Mouse (Mus musculus) liver, adult 2 months (tissue): Measurements from ENCODE around the gene Capza2. TPM values are rescaled to one million over a fixed set of nuclear protein-coding genes. Genes with fewer than 3 reads are reported as not detected.

Experiments used
- DNase-seq: peaks from one replicate; pipeline ENCODE4 v3.0.0-alpha.2; 2011; ENCODE audit warnings: low read depth, low spot score; ENCODE audit errors: extremely low read depth
- H3K27ac ChIP-seq: fragments of 200-500 bp; replicated peaks from 2 replicates; pipeline ENCODE4 v1.5.1; 2012; ENCODE audit warnings: low read depth, mild to moderate bottlenecking, control low read depth, inconsistent platforms, low read length; ENCODE audit not compliant: insufficient read depth
- H3K27me3 ChIP-seq: fragments of 200-500 bp; 2 replicates; pipeline ENCODE4 v1.6.1; 2012; ENCODE audit warnings: mild to moderate bottlenecking, moderate library complexity, low read length, inconsistent platforms; ENCODE audit not compliant: control insufficient read depth, insufficient read depth
- H3K36me3 ChIP-seq: fragments of 200-500 bp; 2 replicates; pipeline ENCODE4 v1.6.1; 2012; ENCODE audit warnings: low read length, inconsistent platforms; ENCODE audit not compliant: control insufficient read depth, insufficient read depth
- H3K4me1 ChIP-seq: fragments of 200-500 bp; 2 replicates; pipeline ENCODE4 v1.6.1; 2011; ENCODE audit warnings: low read length; ENCODE audit not compliant: control insufficient read depth, insufficient read depth
- H3K4me3 ChIP-seq: fragments of 200-500 bp; 2 replicates; pipeline ENCODE4 v1.5.1; 2011; ENCODE audit warnings: low read depth, mild to moderate bottlenecking, control low read depth, low read length, moderate library complexity; ENCODE audit not compliant: insufficient read depth
- H3K79me2 ChIP-seq: fragments of 200-500 bp; 2 replicates; pipeline ENCODE4 v1.6.1; 2012; ENCODE audit warnings: inconsistent platforms, mild to moderate bottlenecking, low read length, moderate library complexity; ENCODE audit not compliant: control insufficient read depth, insufficient read depth
- H3K9ac ChIP-seq: fragments of 200-500 bp; 2 replicates; pipeline ENCODE4 v1.6.1; 2012; ENCODE audit warnings: low read depth, mild to moderate bottlenecking, control low read depth, inconsistent platforms, low read length
- CTCF ChIP-seq: fragments of 200-500 bp; IDR thresholded peaks from 2 replicates; pipeline ENCODE4 v1.5.1; 2011; ENCODE audit warnings: low read depth, low read length, control low read depth
- POLR2A ChIP-seq: fragments of 200-500 bp; IDR thresholded peaks from 2 replicates; pipeline ENCODE4 v1.6.1; 2011; ENCODE audit warnings: low read length, control low read depth; ENCODE audit not compliant: insufficient read depth; ENCODE audit errors: extremely low read depth
- WGBS: fragments of 180-500 bp; shearing (Covaris S2); methylation state at CpG from one replicate; pipeline ENCODE4 v1.1.7; 2018; 5-methylcytosine and 5-hydroxymethylcytosine counted together
- polyA plus RNA-seq: library from polyadenylated mRNA; depleted of rRNA; stranded (reverse); fragments of >200 nt; gene quantifications from 2 replicates; pipeline ENCODE4 v1.2.3, GENCODE M21; 2012
- total RNA-seq: library from RNA; depleted of rRNA; stranded (reverse); fragments of >200 nt; gene quantifications from 2 replicates; pipeline ENCODE4 v1.2.3, GENCODE M21; 2014

Gene Capza2
- total and polyA plus RNA-seq, 2 experiments: 7.7 to 80.9 TPM

- no peak for TF ChIP-seq CTCF
- TF ChIP-seq POLR2A: no peak
- H3K4me1 ChIP-seq: peaks cover 3% of the 10 kb centered on the region; the same call in 1 of the 2 replicates
- DNase-seq: peak; percentile 20
- H3K4me3 ChIP-seq: no peak overlapping the region
- H3K79me2 ChIP-seq: no peaks in the 10 kb centered on the region
- H3K27ac ChIP-seq: no peak overlapping the region
- no peak overlapping the region for H3K9ac ChIP-seq
- H3K36me3 ChIP-seq: no peaks in the 10 kb centered on the region
- WGBS: 70% methylated on average over 5 of the region's 5 CpGs
- no peaks in the 10 kb centered on the region for H3K27me3 ChIP-seq
Measured at GRCm38 (mm10) chr6:17688676-17689075, 52.6 kb downstream of the Capza2 start.

- peaks cover 3% of the 10 kb centered on the region; the same call in 1 of the 2 replicates for H3K4me1 ChIP-seq
- TF ChIP-seq CTCF: no peak
- no peak for TF ChIP-seq POLR2A
- WGBS: 86% methylated on average over 7 of the region's 7 CpGs
- no peaks in the 10 kb centered on the region for H3K36me3 ChIP-seq
- peak within 1 kb of the TSS; percentile 92 for H3K4me3 ChIP-seq
- H3K79me2 ChIP-seq: peaks cover 7% of the 10 kb centered on the region; the same call in 1 of the 2 replicates
- H3K27me3 ChIP-seq: no peaks in the 10 kb centered on the region
- H3K27ac ChIP-seq: peak within 1 kb of the TSS; percentile 88
- DNase-seq: no peak
- H3K9ac ChIP-seq: peak within 1 kb of the TSS; percentile 95
Measured at GRCm38 (mm10) chr6:17692647-17693046, 56.6 kb downstream of the Capza2 start, which contains the start of gene St7. Gene St7, plus strand, starts transcription at chr6:17692933.

GRCm38 (mm10) chr6:17693726-17694549 lies 57.9 kb downstream of the Capza2 start:
- peak; percentile 53 for DNase-seq
- peak overlapping the region; percentile 95 for H3K9ac ChIP-seq
- TF ChIP-seq CTCF: no peak
- 0 out of 2 replicates have a peak, but pooled peaks have one; percentile 3 for TF ChIP-seq POLR2A
- H3K27me3 ChIP-seq: no peaks in the 10 kb centered on the region
- peaks cover 3% of the 10 kb centered on the region; the same call in 1 of the 2 replicates for H3K4me1 ChIP-seq
- 1% methylated on average over 88 of the region's 97 CpGs for WGBS
- peak overlapping the region; percentile 92 for H3K4me3 ChIP-seq
- peaks cover 14% of the 10 kb centered on the region; the same call in 1 of the 2 replicates for H3K79me2 ChIP-seq
- no peaks in the 10 kb centered on the region for H3K36me3 ChIP-seq
- peak overlapping the region; percentile 88 for H3K27ac ChIP-seq

GRCm38 (mm10) chr6:17694550-17694951 lies 58.5 kb downstream of the Capza2 start:
- Histone ChIP-seq H3K4me1 (peaks cover 3% of the 10 kb centered on the region; the same call in 1 of the 2 replicates), H3K79me2 (peaks cover 16% of the 10 kb centered on the region; the same call in 1 of the 2 replicates), H3K27ac (peak overlapping the region; percentile 22), H3K36me3 (no peaks in the 10 kb centered on the region), H3K27me3 (no peaks in the 10 kb centered on the region), H3K9ac (peak overlapping the region; percentile 95), H3K4me3 (peak overlapping the region; percentile 92)
- TF ChIP-seq POLR2A (0 out of 2 replicates have a peak, but pooled peaks have one; percentile 14), CTCF (peak; percentile 53)
- under 1% methylated on average over 45 of the region's 46 CpGs for WGBS
- peak; percentile 59 for DNase-seq

GRCm38 (mm10) chr6:17696321-17696734 lies 60.3 kb downstream of the Capza2 start:
- Histone ChIP-seq H3K9ac (no peak overlapping the region), H3K4me1 (peaks cover 3% of the 10 kb centered on the region; the same call in 1 of the 2 replicates), H3K4me3 (no peak overlapping the region), H3K36me3 (no peaks in the 10 kb centered on the region), H3K79me2 (peaks cover 25% of the 10 kb centered on the region; the same call in 1 of the 2 replicates), H3K27me3 (no peaks in the 10 kb centered on the region), H3K27ac (no peak overlapping the region)
- 57% methylated on average over 5 of the region's 5 CpGs for WGBS
- peak; percentile 40 for DNase-seq
- TF ChIP-seq CTCF: peak; percentile 60; the same call in 1 of the 2 replicates
- no peak for TF ChIP-seq POLR2A
